Mouse (Mus musculus) MEL (cell line): ENCODE results near the gene Denr. TPM values are rescaled to one million over a fixed set of nuclear protein-coding genes. Genes with fewer than 3 reads are reported as not detected.

Experiments
- DNase-seq: peaks from one replicate; pipeline ENCODE4 v3.0.0; 2011; ENCODE audit warnings: low read depth, low spot score
- H3K27ac ChIP-seq: 2 replicates; pipeline ENCODE4 v1.5.1; 2012; ENCODE audit warnings: low read depth, mild to moderate bottlenecking, control low read depth, low read length, moderate library complexity; ENCODE audit not compliant: control insufficient read depth
- H3K27me3 ChIP-seq, 2 experiments: fragments of 150-350 bp in 1 of 2; sonication (generic) in 1 of 2; 2 replicates each; pipeline ENCODE4 v1.6.1; 2012; ENCODE audit warnings: low read length in 2 of 2, mild to moderate bottlenecking in 2 of 2, improper control_type of control experiment in 1 of 2, moderate library complexity in 1 of 2; ENCODE audit not compliant: insufficient read depth in 2 of 2, control insufficient read depth in 1 of 2
- H3K36me3 ChIP-seq, 2 experiments: 2 replicates each; pipeline ENCODE4 v1.6.1; 2012 to 2014; ENCODE audit warnings: low read length in 2 of 2, improper control_type of control experiment in 1 of 2, inconsistent platforms in 1 of 2, mild to moderate bottlenecking in 1 of 2; ENCODE audit not compliant: insufficient read depth in 2 of 2, control insufficient read depth in 1 of 2
- H3K4me1 ChIP-seq, 2 experiments: fragments of 150-350 bp in 1 of 2; sonication (generic) in 1 of 2; 2 replicates each; pipeline ENCODE4 v1.6.1; 2012; ENCODE audit warnings: low read length in 2 of 2, improper control_type of control experiment in 1 of 2, mild to moderate bottlenecking in 1 of 2; ENCODE audit not compliant: insufficient read depth in 2 of 2, control insufficient read depth in 1 of 2
- H3K4me3 ChIP-seq, 2 experiments: fragments of 150-350 bp in 1 of 2; sonication (generic) in 1 of 2; 2 replicates each; pipeline ENCODE4 v1.5.1; 2012; ENCODE audit warnings: low read depth in 2 of 2, low read length in 2 of 2, mild to moderate bottlenecking in 2 of 2, moderate library complexity in 2 of 2, control low read depth in 1 of 2, improper control_type of control experiment in 1 of 2; ENCODE audit not compliant: control insufficient read depth in 1 of 2, insufficient read depth in 1 of 2
- H3K79me2 ChIP-seq: 2 replicates; pipeline ENCODE4 v1.6.1; 2012; ENCODE audit warnings: mild to moderate bottlenecking, low read length, moderate library complexity; ENCODE audit not compliant: control insufficient read depth, poor library complexity, insufficient read depth
- H3K9ac ChIP-seq: 2 replicates; pipeline ENCODE4 v1.6.1; 2012; ENCODE audit warnings: low read depth, mild to moderate bottlenecking, control low read depth, low read length, moderate library complexity; ENCODE audit not compliant: control insufficient read depth, poor library complexity, severe bottlenecking
- H3K9me3 ChIP-seq: fragments of 150-350 bp; sonication (generic); replicated peaks from 2 replicates; pipeline ENCODE4 v1.6.1; 2012; ENCODE audit warnings: mild to moderate bottlenecking, low read length, improper control_type of control experiment, moderate library complexity; ENCODE audit not compliant: insufficient read depth
- BHLHE40 ChIP-seq: IDR thresholded peaks from 2 replicates; pipeline ENCODE4 v1.6.1; 2012; ENCODE audit warnings: low read depth, mild to moderate bottlenecking, inconsistent platforms, low read length, improper control_type of control experiment, borderline replicate concordance
- CTCF ChIP-seq, 3 experiments: IDR thresholded peaks in 2 of 3; conservative IDR thresholded peaks in 1 of 3; 2 replicates each; pipeline ENCODE4 v1.5.1; 2011 to 2012; ENCODE audit warnings: low read length in 3 of 3, low read depth in 2 of 3, mild to moderate bottlenecking in 2 of 3, improper control_type of control experiment in 1 of 3, inconsistent platforms in 1 of 3, mixed read lengths in 1 of 3, moderate library complexity in 1 of 3; ENCODE audit not compliant: control insufficient read depth in 1 of 3, insufficient read depth in 1 of 3, poor library complexity in 1 of 3, severe bottlenecking in 1 of 3
- ELF1 ChIP-seq: IDR thresholded peaks from 2 replicates; pipeline ENCODE4 v1.6.1; 2014; ENCODE audit warnings: low read depth, mild to moderate bottlenecking, inconsistent platforms, low read length, improper control_type of control experiment, moderate library complexity
- EP300 ChIP-seq, 2 experiments: IDR thresholded peaks; 2 replicates each; pipeline ENCODE4 v1.6.1; 2011; ENCODE audit warnings: improper control_type of control experiment in 2 of 2, low read length in 2 of 2, low read depth in 1 of 2, mild to moderate bottlenecking in 1 of 2
- GABPA ChIP-seq: IDR thresholded peaks from 2 replicates; pipeline ENCODE4 v1.6.1; 2012; ENCODE audit warnings: low read depth, mild to moderate bottlenecking, inconsistent platforms, low read length, improper control_type of control experiment, moderate library complexity
- GATA1 ChIP-seq: IDR thresholded peaks from 2 replicates; pipeline ENCODE4 v1.6.1; 2011; ENCODE audit warnings: low read depth, low read length, improper control_type of control experiment
- HCFC1 ChIP-seq: IDR thresholded peaks from 2 replicates; pipeline ENCODE4 v1.6.1; 2012; ENCODE audit warnings: low read depth, mild to moderate bottlenecking, inconsistent platforms, low read length, improper control_type of control experiment, moderate library complexity
- KAT2A ChIP-seq: conservative IDR thresholded peaks from 2 replicates; pipeline ENCODE4 v1.6.1; 2012; ENCODE audit warnings: low read depth, low read length, improper control_type of control experiment, inconsistent platforms
- MAFK ChIP-seq: IDR thresholded peaks from 2 replicates; pipeline ENCODE4 v1.6.1; 2011; ENCODE audit warnings: low read depth, mild to moderate bottlenecking, low read length, improper control_type of control experiment, borderline replicate concordance
- MAX ChIP-seq: IDR thresholded peaks from 2 replicates; pipeline ENCODE4 v1.6.1; 2011; ENCODE audit warnings: low read length, improper control_type of control experiment
- MAZ ChIP-seq: IDR thresholded peaks from 2 replicates; pipeline ENCODE4 v1.6.1; 2012; ENCODE audit warnings: low read depth, mild to moderate bottlenecking, inconsistent platforms, low read length, improper control_type of control experiment
- MEF2A ChIP-seq: IDR thresholded peaks from 2 replicates; pipeline ENCODE4 v1.6.1; 2014; ENCODE audit warnings: low read depth, mild to moderate bottlenecking, inconsistent platforms, low read length, improper control_type of control experiment; ENCODE audit not compliant: poor library complexity, insufficient replicate concordance, severe bottlenecking; ENCODE audit errors: extremely low read depth
- MXI1 ChIP-seq: IDR thresholded peaks from 2 replicates; pipeline ENCODE4 v1.6.1; 2011; ENCODE audit warnings: mild to moderate bottlenecking, low read depth, low read length, improper control_type of control experiment
- MYC ChIP-seq: IDR thresholded peaks from 2 replicates; pipeline ENCODE4 v1.6.1; 2011; ENCODE audit warnings: low read depth, mild to moderate bottlenecking, low read length, improper control_type of control experiment, moderate library complexity
- NRF1 ChIP-seq: IDR thresholded peaks from 2 replicates; pipeline ENCODE4 v1.6.1; 2014; ENCODE audit warnings: low read depth, mild to moderate bottlenecking, inconsistent platforms, low read length, improper control_type of control experiment, moderate library complexity; ENCODE audit not compliant: poor library complexity, insufficient read depth, severe bottlenecking
- POLR2A ChIP-seq, 2 experiments: IDR thresholded peaks; 2 replicates each; pipeline ENCODE4 v1.6.1; 2011 to 2012; ENCODE audit warnings: low read length in 2 of 2, mild to moderate bottlenecking in 2 of 2, control low read depth in 1 of 2, improper control_type of control experiment in 1 of 2, low read depth in 1 of 2, moderate library complexity in 1 of 2; ENCODE audit not compliant: control insufficient read depth in 1 of 2, insufficient read depth in 1 of 2, poor library complexity in 1 of 2
- POLR2AphosphoS2 ChIP-seq: IDR thresholded peaks from 2 replicates; pipeline ENCODE4 v1.6.1; 2011; ENCODE audit warnings: low read length, improper control_type of control experiment
- POLR2AphosphoS5 ChIP-seq: IDR thresholded peaks from 2 replicates; pipeline ENCODE4 v1.6.1; 2012; ENCODE audit warnings: low read depth, borderline replicate concordance, mild to moderate bottlenecking, inconsistent platforms, low read length, moderate library complexity, mixed read lengths
- RAD21 ChIP-seq: IDR thresholded peaks from 2 replicates; pipeline ENCODE4 v1.6.1; 2011; ENCODE audit warnings: mild to moderate bottlenecking, low read depth, low read length, improper control_type of control experiment
- SIN3A ChIP-seq: IDR thresholded peaks from 2 replicates; pipeline ENCODE4 v1.6.1; 2012; ENCODE audit warnings: low read length, improper control_type of control experiment, inconsistent platforms
- SMC3 ChIP-seq: IDR thresholded peaks from 2 replicates; pipeline ENCODE4 v1.6.1; 2011; ENCODE audit warnings: low read depth, low read length, improper control_type of control experiment
- TBP ChIP-seq: IDR thresholded peaks from 2 replicates; pipeline ENCODE4 v1.8.0; 2011; ENCODE audit warnings: low read depth, low read length, improper control_type of control experiment
- ZC3H11A ChIP-seq: IDR thresholded peaks from 2 replicates; pipeline ENCODE4 v1.6.1; 2012; ENCODE audit warnings: low read depth, mild to moderate bottlenecking, inconsistent platforms, low read length, improper control_type of control experiment
- ZMIZ1 ChIP-seq: IDR thresholded peaks from 2 replicates; pipeline ENCODE4 v1.6.1; 2012; ENCODE audit warnings: low read depth, mild to moderate bottlenecking, inconsistent platforms, low read length, improper control_type of control experiment, moderate library complexity
- ZNF384 ChIP-seq: IDR thresholded peaks from 2 replicates; pipeline ENCODE4 v1.6.1; 2012; ENCODE audit warnings: low read depth, mild to moderate bottlenecking, inconsistent platforms, low read length, improper control_type of control experiment
- polyA plus RNA-seq, 2 experiments: library from polyadenylated mRNA; stranded (reverse) in 1 of 2; unstranded in 1 of 2; fragments of >175 nt in 1 of 2; fragments of >200 nt in 1 of 2; gene quantifications; 2 replicates each; pipeline versions ENCODE4 v1.2.1 to v1.2.4; 2012; ENCODE audit warnings: low replicate concordance in 2 of 2, low read depth in 1 of 2; ENCODE audit not compliant: insufficient read length in 2 of 2, insufficient read depth in 1 of 2, missing spikeins in 1 of 2
- total RNA-seq: library from RNA; depleted of rRNA; stranded (reverse); fragments of 300-350 nt; gene quantifications from 2 replicates; pipeline ENCODE4 v1.2.3, GENCODE M21; 2012

Gene Denr
- total and polyA plus RNA-seq, 3 experiments, result 62.4 to 323 (median 109) TPM

- no peak overlapping the region for H3K9ac ChIP-seq
- no peak overlapping the region for H3K27ac ChIP-seq
- H3K36me3 ChIP-seq, result no peaks in the 10 kb centered on the region
- H3K9me3 ChIP-seq, result no peaks in the 10 kb centered on the region
- H3K79me2 ChIP-seq, result no peaks in the 10 kb centered on the region
- peaks cover 4 to 8% of the 10 kb centered on the region in 2 experiments for H3K4me1 ChIP-seq
- no peak overlapping the region for H3K4me3 ChIP-seq
- peak; percentile 45 for DNase-seq
- TF ChIP-seq SMC3 (peak; percentile 28; the same call in 1 of the 2 replicates), CTCF (IDR thresholded peaks at IDR 0.05 in 2 of 3, conservative IDR thresholded peaks at IDR 0.05 in 1 of 3; ENCODE audit: control insufficient read depth in 1 of 3, insufficient read depth in 1 of 3, low read depth in 2 of 3, low read length in 3 of 3, poor library complexity in 1 of 3, severe bottlenecking in 1 of 3) (peak in 2 of 3 experiments; percentile 40 to 44; a peak in 5 of 6 replicates), ZC3H11A (0 out of 2 replicates have a peak, but pooled peaks have one; percentile 30), EP300 (IDR thresholded peaks at IDR 0.05; ENCODE audit: low read depth in 1 of 2, low read length in 2 of 2) (no peak), ELF1 (no peak), RAD21 (peak; percentile 21; the same call in 1 of the 2 replicates)
- no peaks in the 10 kb centered on the region; a peak in 2 of 4 replicates for H3K27me3 ChIP-seq
Measured at GRCm38 (mm10) chr5:123880778-123881177, 26.2 kb upstream of the Denr start.

GRCm38 (mm10) chr5:123883891-123884290 lies 23.1 kb upstream of the Denr start:
- Histone ChIP-seq H3K79me2 (no peaks in the 10 kb centered on the region), H3K36me3 (no peaks in the 10 kb centered on the region)
- TF ChIP-seq KAT2A, result no peak
- TF ChIP-seq MXI1, result 0 out of 2 replicates have a peak, but pooled peaks have one; percentile 50
- TF ChIP-seq, all 39 proteins: peak for 1
- H3K9ac ChIP-seq, result peak overlapping the region; percentile 74
- peak overlapping the region; percentile 66 for H3K27ac ChIP-seq
- H3K4me1 ChIP-seq, result peaks cover 4 to 8% of the 10 kb centered on the region in 2 experiments
- H3K9me3 ChIP-seq, result no peaks in the 10 kb centered on the region
- peak overlapping the region; percentile 61 to 86 for H3K4me3 ChIP-seq
- no peaks in the 10 kb centered on the region; a peak in 1 of 4 replicates for H3K27me3 ChIP-seq
- no peak for DNase-seq

GRCm38 (mm10) chr5:123884332-123884731 lies 22.6 kb upstream of the Denr start:
- Histone ChIP-seq H3K27me3 (no peaks in the 10 kb centered on the region; a peak in 1 of 4 replicates), H3K4me3 (peak overlapping the region; percentile 61 to 86), H3K79me2 (no peaks in the 10 kb centered on the region), H3K9ac (peak overlapping the region; percentile 74), H3K27ac (peak overlapping the region; percentile 70), H3K36me3 (no peaks in the 10 kb centered on the region), H3K9me3 (no peaks in the 10 kb centered on the region), H3K4me1 (peaks cover 4 to 8% of the 10 kb centered on the region in 2 experiments)
- peak; percentile 88 for DNase-seq
- TF ChIP-seq TBP (peak; percentile 72), NRF1 (no peak), MAZ (no peak), MAFK (no peak), KAT2A (no peak), SIN3A (peak; percentile 63), MXI1 (peak; percentile 73; the same call in 1 of the 2 replicates), HCFC1 (no peak), GABPA (no peak), ZNF384 (no peak), MEF2A (no peak), POLR2A (IDR thresholded peaks at IDR 0.05; ENCODE audit: control insufficient read depth in 1 of 2, insufficient read depth in 1 of 2, low read depth in 1 of 2, low read length in 2 of 2, poor library complexity in 1 of 2) (peak; percentile 65; a peak in 3 of 4 replicates), GATA1 (peak; percentile 78), BHLHE40 (peak; percentile 97), MAX (peak; percentile 22; the same call in 1 of the 2 replicates), POLR2AphosphoS2 (peak; percentile 65; the same call in 1 of the 2 replicates), ZMIZ1 (no peak; the same call in 1 of the 2 replicates), POLR2AphosphoS5 (no peak), ELF1 (no peak; the same call in 1 of the 2 replicates), ZC3H11A (no peak), MYC (peak; percentile 78; the same call in 1 of the 2 replicates)
